Mouse (Mus musculus): ENCODE results near the gene Ccdc71.

The Ccdc71 gene

DNA sequence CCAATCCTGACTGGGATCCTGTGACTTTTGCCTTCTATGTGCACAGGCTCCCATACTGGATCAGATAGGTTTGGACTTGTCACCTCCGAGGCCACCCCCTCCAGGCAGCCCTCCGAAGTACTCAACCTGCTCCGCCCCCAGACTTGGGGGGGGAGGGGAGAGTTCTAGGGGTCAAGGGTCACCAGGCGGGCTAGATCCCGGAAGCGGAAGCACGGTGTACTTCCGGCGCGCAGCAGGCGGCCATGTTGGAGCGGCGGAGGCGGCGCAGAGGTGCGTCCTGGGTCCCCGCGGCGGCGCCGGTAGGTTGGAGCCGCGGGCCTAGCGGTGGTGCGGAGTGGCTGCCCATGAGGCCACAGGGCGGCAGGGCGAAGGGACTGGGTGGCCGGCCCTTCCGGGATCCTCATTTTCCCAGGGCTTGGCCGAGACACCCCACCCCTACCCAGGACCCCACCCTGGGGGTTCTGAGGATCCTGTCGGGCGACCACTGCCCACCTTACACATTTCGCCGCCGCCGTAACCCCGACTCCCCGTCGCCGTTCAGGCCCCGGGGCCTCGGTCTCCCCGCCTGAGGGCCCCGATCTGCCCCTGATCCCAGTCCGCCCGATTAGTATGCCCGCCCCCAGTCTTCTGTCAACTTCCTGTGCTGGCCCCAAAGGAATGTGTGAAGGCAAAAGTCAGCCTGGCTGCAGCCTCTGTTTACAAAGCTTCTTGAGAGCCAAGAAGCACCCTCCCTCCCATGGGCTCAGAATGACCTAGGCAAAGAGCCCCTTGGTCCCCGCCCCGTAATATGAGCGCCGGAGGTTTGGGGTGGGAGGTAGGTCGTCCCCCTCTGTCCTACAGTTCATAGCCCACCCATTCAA lies at the start of gene Ccdc71:
Gene Ccdc71, plus strand, starts transcription at position 209 of the 860 bp plus-strand sequence.
- DNase-seq (ENCODE audit: low spot score), result peak; percentile 80

DNA sequence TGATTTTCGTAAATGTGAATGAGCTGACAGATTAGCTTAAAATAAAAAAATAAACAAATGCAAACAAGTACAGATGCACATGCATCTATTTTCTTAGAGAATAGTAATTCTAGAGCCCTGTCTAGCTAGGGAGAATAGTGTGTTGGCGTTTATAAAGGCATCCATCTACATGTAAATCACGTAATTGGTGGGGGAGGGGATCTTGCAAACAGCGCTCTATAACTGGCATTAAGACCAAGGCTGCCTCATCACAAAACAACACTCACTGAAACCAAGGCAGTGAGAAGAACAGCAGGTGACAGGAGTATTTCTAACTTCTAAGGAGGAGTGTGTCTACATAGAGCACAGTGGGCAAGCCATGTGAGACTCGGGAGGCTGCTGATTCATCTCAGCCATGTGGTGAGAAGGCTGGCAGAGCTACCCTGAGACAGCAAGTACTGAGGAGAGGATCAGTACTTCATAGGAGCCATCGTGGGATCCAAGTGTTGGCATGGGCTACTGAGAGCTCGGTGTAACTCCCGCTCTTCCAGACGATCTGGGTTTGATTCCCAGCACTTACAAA lies 48.9 kb upstream of the Ccdc71 start:
- peak; percentile 68 for DNase-seq (ENCODE audit: low spot score)

DNA sequence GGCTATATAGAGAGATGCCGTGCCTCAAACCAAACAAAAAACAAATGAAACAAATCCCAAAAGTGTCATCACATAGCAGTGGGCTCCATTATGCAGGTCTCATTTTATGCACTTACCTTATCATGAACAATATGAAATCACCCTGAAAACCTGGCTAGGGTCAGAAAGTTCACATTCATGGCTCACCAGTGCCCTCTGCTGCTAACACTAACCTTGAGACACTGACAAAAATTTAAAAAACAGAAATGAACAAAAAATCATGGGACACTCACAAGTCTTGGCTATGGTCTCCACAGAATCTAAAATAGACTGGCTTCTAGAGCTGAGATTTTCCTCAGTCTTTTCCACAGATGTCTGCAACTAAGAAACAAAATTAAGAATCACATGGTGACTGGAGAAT lies 48.1 kb upstream of the Ccdc71 start:
- no peak for DNase-seq (ENCODE audit: low spot score)

GRCm38 (mm10) chr9:108428384-108428783 lies 31.9 kb upstream of the Ccdc71 start, which contains the start of gene Ccdc36:
Gene Ccdc36 (minus strand): TSS chr9:108428484.
- DNase-seq (ENCODE audit: low spot score), result no peak

GRCm38 (mm10) chr9:108431431-108432067 lies 28.8 kb upstream of the Ccdc71 start:
- DNase-seq (ENCODE audit: low spot score), result no peak

- no peak for DNase-seq (ENCODE audit: low spot score)
These were observed 24.1 kb upstream of the Ccdc71 start, which contains the start of gene BC048562 for GRCm38 (mm10) chr9:108436182-108436581. Gene BC048562 (plus strand): TSS chr9:108436482.

GRCm38 (mm10) chr9:108439176-108439575 lies 21.2 kb upstream of the Ccdc71 start:
- DNase-seq (ENCODE audit: low spot score), result no peak

DNA sequence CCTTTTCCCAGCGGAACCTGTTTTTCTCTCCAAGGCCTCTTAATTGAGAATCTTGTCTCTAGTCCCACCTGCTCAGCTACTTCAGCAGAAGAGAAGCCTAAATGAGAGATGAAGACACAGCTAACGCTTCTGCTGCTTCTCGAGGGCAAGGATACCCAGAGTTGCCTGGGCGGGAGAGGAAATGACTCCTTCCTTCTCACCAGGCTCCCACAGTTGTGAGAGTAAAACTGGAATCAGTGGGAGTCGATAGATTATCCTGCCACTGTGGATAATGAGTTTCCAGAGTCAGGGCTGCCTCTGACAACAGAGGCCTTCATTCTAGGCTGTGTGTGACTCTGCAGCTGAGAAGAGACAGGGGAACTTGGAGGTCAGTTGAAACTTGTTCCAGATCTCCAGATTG lies 19.8 kb upstream of the Ccdc71 start:
- DNase-seq (ENCODE audit: low spot score), result no peak

DNA sequence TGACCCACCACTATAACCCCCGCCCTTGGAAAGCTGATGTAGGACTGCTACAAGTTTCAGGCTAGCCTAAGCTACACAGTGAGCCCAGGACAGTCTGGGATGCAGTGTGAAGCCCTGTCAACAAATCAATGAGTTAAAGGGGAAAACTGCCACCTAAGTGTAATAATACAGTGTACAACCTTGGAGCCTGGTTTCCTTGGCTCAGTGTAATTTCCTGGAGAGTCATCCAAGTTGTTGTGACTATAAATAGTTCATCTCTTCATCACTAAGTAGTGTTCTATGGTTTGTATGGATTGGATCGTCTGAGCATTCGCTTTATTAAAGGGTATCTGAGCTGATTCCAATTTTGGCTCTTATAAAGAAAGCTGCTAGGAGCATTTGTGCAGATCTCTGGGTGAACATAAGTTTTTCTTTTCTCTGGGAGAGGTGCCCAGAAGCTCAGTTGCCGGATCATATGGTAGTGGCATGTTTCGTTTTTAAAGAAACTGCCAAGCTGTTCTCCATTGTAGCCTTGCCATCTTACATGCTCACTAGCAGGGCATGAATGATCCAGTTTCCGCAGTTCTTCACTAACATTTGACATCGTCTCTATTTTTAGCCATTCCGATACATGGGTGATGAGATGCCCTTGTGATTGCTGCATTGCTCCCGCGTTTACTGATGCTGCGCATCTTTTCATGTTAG lies 18.9 kb upstream of the Ccdc71 start:
- no peak for DNase-seq (ENCODE audit: low spot score)

DNA sequence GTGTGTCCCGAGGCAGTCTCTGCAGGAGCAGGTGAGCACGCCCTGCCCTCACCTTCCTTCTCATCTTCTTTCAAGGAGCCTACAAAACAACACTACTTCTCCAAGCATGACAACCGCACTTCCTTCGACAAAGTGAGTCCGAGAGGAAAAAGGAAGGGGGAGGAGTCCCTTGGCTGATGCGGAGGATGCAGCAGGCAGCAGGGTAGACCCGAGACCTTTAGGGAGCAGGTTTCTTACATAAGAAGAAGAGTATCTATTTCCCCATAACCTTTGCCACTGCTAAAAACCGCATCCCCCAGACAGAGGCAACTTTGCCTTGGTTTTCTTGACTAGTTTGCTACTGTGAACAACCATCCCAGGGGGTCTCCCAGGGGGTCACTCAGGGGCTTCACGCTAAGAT lies 15.2 kb upstream of the Ccdc71 start:
- no peak for DNase-seq (ENCODE audit: low spot score)

DNA sequence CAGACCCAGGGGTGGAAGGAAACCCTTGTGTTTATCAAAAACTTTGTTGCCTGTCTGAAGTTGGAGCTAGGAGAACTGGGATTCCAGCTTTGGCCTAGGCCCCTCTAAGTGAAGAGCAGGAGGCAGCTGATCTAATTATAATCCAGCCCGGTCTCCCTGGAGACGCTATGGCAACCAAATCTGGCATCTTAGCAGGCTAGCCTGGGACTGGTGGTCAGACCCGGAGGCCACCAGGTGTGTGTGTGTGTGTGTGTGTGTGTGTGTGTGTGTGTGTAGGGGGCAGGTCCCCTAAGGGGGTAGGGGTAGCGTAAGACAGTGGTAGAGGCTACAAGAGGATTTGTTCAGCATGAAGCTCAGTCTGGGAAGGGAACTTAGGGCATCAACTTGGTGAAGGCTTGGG lies 10.5 kb upstream of the Ccdc71 start:
- DNase-seq (ENCODE audit: low spot score), result no peak

DNA sequence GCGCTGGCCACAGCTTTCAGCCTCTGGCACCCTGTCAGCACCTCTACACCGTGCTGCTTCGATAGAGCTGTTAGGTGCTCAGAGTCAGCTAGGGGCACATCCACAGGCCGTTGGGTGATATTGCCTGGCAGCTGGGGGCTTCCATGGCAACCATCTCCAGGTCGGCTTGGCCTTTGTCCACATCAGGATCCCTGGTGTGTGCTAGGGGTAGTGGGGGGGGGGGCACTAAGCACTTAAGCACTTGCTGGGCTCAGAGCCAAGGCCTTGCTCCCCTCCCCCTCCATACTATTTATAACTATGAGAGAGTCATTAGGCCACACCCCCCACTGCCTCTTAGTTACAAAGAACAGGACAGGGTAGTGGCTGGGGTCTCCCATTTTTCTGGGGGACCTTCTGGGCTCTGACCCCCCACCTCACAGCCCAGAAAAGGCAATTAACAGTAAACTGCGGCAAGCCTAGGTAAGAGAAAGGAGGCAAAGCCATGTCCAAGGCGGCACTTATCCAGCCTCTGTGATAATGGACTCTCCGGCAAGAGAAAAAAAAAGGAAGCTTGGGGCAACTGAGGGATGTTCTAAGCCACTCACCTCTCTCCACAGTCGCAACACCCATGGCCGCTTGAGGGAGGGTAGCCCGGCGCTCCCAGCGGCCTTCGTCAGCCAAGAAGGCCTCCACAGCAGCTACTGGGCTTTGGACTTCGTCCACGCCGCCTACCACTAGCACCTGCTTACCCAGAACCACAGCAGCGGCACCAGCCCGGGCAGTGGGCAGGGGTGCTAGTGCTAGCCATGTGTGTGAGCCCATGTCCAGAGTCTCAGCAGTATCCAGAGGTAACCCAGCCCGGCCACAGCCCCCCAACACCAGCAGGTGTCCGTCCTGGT lies 9.8 kb upstream of the Ccdc71 start:
- no peak for DNase-seq (ENCODE audit: low spot score)

- DNase-seq (ENCODE audit: low spot score), result no peak
These were observed 9.2 kb upstream of the Ccdc71 start for GRCm38 (mm10) chr9:108451170-108451493.

DNA sequence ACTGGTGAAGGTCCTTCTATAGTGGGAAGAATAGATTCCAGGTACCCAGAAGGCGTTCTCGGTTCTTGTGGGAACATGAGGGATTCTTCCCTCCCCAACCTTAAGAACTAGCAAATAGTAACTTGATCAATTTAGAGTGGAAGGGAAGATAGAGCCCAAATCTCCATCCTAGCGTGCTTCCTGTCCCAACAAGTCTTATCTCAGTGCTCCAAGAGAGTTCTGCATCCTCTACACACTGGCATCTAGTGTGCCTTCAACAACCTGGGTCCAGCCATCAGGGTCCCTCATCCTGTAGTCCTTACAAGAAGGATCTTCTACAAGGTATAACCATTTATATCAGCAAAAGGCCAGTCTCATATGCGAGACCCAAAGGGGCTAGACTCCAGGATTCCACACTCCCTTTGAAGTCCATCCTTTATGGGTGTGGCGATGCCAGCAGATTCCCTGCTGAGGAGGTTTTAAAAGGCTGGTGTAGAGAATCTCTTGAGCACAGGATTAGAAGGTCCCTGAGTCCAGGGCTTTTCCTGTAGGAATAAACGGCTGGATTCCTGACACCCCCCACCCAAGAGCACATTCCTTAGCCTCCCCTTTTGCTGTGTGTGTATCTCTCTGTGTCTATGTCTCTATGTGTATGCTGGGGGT lies 8.7 kb upstream of the Ccdc71 start:
- DNase-seq (ENCODE audit: low spot score), result no peak

DNA sequence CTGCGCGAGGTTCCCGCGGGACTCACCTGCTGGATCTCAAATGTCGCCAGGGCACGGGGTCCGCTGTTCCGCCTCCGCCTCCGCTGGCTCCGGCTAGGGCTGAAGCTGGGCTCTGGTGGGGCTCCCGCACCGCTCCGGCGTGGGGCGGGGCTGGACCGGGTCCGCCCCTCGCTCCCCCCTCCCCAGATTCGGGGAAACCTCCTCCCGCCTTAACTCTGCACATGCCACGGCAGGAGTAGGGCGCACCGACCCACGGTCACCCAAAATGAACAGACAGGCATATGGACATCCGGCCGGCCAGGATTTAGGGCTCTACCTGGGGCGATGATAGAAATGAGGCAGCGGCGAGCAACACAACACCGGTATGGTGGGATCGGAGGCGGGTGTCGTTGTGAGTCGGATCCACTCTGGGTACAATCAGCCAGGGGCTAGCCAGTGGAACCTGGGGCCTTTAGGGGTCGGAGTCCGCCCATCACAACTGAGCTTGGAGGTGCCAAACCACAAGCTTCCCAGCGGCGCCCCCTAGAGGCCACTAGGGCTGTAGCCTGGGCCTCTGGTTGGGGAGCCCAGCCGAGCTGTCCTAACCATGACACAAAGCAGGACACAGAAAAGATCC lies 7.9 kb upstream of the Ccdc71 start:
- DNase-seq (ENCODE audit: low spot score), result peak; percentile 82

- no peak for DNase-seq (ENCODE audit: low spot score)
These were observed 7.4 kb upstream of the Ccdc71 start for GRCm38 (mm10) chr9:108452911-108453310.

GRCm38 (mm10) chr9:108453458-108453857 lies 6.9 kb upstream of the Ccdc71 start:
- no peak for DNase-seq (ENCODE audit: low spot score)

DNA sequence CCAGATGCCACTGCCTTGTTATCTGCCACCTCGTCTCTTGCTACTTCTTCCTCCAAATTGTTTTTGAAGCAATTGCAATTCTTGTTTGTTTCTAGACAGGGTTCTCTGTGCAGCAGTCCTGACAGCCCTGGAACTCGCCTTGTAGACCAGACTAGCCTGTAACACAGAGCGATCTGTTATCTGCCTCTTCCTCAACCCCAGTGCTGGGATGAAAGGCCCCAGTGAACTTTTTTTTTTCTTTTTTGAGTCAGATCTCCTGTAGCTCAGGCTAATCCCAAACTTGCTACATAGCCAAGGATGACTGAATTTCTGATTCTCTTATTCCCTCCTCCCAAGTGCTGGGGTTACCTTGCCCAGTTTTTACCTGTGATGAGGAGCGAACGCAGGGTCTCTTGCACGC lies 5.9 kb upstream of the Ccdc71 start:
- DNase-seq (ENCODE audit: low spot score), result no peak

- DNase-seq (ENCODE audit: low spot score), result no peak
These were observed 4.4 kb upstream of the Ccdc71 start for GRCm38 (mm10) chr9:108455747-108456571.

- DNase-seq (ENCODE audit: low spot score), result no peak
These were observed 3.4 kb upstream of the Ccdc71 start for GRCm38 (mm10) chr9:108456953-108457352.

Measured in left cerebral cortex, adult 11 months (tissue).